Mouse (Mus musculus): ENCODE measurements at regions not wholly inside any gene's neighbourhood (a gene's known extent, or its start where the extent isn't known, plus 50 kb on each side); places are given as distances from the start of the nearest gene placed in this dataset.

DNA sequence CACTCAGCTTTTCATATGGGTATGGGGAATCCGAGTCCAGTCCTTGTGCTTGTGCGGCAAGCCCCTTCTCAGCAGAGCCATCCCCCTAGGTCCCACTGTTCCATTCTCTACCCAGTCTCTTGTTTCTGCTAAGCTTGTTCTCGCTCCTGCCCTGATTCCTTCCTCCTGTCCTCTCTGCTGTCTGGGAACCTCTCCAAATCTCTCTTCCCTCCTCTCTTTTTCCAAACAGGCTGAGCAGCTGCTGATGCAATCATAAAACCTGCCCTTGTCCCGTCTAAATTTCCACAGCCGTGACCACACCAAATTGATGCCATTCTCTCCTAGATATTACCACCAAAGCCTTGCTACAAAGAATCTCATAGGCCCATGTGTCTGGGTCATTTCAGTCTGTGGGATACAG lies 103.4 kb upstream of the Gcfc2 start:
- TF ChIP-seq GATA1 (IDR thresholded peaks at IDR 0.05; ENCODE audit: borderline replicate concordance, low read length) (no peak), FLI1 (IDR thresholded peaks at IDR 0.05; ENCODE audit: low read length) (no peak)
